Mouse (Mus musculus) erythroblast, embryonic 14.5 days (primary cell): ENCODE results near the gene Aftph. TPM values are rescaled to one million over a fixed set of nuclear protein-coding genes. Genes with fewer than 3 reads are reported as not detected.

Experiments used
- H3K27me3 ChIP-seq: 2 replicates; pipeline ENCODE4 v1.6.1; 2012; ENCODE audit warnings: inconsistent platforms; ENCODE audit not compliant: control insufficient read depth
- H3K36me3 ChIP-seq: 2 replicates; pipeline ENCODE4 v1.6.1; 2012; ENCODE audit warnings: mild to moderate bottlenecking, inconsistent platforms; ENCODE audit not compliant: control insufficient read depth
- H3K4me1 ChIP-seq: 2 replicates; pipeline ENCODE4 v1.6.1; 2012; ENCODE audit warnings: inconsistent platforms; ENCODE audit not compliant: control insufficient read depth
- H3K4me3 ChIP-seq: replicated peaks from 2 replicates; pipeline ENCODE3; 2012; ENCODE audit warnings: moderate library complexity, mild to moderate bottlenecking, inconsistent platforms
- H3K9me3 ChIP-seq: 2 replicates; pipeline ENCODE4 v1.6.1; 2012; ENCODE audit warnings: low read length, inconsistent platforms, mixed read lengths; ENCODE audit not compliant: control insufficient read depth
- GATA1 ChIP-seq: IDR thresholded peaks from 2 replicates; pipeline ENCODE4 v1.6.1; 2012; ENCODE audit warnings: low read length, inconsistent platforms, mixed read lengths
- TAL1 ChIP-seq: IDR thresholded peaks from 3 replicates; pipeline ENCODE4 v1.6.1; 2012; ENCODE audit warnings: low read length, inconsistent platforms, mixed read lengths
- polyA plus RNA-seq: library from polyadenylated mRNA; stranded (reverse); fragments of >175 nt; gene quantifications from 2 replicates; pipeline ENCODE4 v1.2.3, GENCODE M21; 2012

The Aftph gene
- polyA plus RNA-seq, 1 experiment: 1.3 TPM

DNA sequence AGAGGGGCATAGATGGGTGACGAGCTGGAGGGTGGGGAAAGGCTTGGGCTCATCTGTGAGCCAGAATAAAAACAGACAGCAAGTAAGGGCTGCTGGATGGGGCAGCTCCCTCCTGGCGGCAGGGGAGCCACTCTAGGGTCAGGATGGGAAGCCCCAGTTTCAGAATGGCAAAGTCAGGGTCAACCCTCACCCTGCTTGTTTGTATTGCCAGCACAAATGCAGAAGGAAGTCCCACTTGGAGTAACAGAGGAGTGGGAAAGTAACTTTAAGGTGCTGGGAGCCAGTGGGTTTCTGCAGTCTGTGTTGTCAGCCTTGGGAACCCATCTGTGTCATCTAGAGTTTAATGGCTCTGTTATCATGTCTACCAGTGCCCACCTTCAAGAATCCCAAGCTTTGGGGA, 62.0 kb downstream of the Aftph start:
- Histone ChIP-seq H3K27me3 (no peaks in the 10 kb centered on the region; the same call in 1 of the 2 replicates), H3K4me3 (no peak overlapping the region), H3K9me3 (no peaks in the 10 kb centered on the region), H3K36me3 (peaks cover under 1% of the 10 kb centered on the region), H3K4me1 (no peaks in the 10 kb centered on the region)
- TF ChIP-seq GATA1 (no peak), TAL1 (no peak)

DNA sequence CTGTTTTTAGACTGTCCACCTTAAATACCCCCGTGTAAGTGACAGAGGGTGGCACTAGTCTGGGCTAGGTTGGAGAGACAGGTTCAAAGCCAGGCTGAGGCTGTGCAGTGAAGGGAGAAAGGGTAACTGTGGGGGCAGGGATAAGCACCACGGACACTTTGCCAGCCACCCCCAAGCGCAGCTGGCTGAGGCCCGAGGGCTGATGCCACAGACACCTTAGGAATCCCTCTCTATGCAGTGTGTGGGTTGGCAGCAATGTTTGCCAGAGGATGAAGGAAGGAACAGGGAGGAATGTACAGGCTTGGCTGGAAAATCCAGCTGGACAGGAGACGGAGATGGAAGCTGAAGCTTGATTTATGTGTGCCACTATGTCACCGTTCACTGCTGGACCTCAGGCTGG, 68.9 kb downstream of the Aftph start:
- H3K27me3 ChIP-seq: no peaks in the 10 kb centered on the region; the same call in 1 of the 2 replicates
- TF ChIP-seq GATA1 (no peak), TAL1 (no peak)
- H3K9me3 ChIP-seq: no peaks in the 10 kb centered on the region
- no peak overlapping the region for H3K4me3 ChIP-seq
- no peaks in the 10 kb centered on the region for H3K4me1 ChIP-seq
- H3K36me3 ChIP-seq: no peaks in the 10 kb centered on the region

GRCm38 (mm10) chr11:20671789-20672392, 69.5 kb downstream of the Aftph start:
- TF ChIP-seq GATA1 (no peak), TAL1 (no peak)
- Histone ChIP-seq H3K36me3 (no peaks in the 10 kb centered on the region), H3K27me3 (no peaks in the 10 kb centered on the region; the same call in 1 of the 2 replicates), H3K9me3 (no peaks in the 10 kb centered on the region), H3K4me1 (no peaks in the 10 kb centered on the region), H3K4me3 (no peak overlapping the region)

DNA sequence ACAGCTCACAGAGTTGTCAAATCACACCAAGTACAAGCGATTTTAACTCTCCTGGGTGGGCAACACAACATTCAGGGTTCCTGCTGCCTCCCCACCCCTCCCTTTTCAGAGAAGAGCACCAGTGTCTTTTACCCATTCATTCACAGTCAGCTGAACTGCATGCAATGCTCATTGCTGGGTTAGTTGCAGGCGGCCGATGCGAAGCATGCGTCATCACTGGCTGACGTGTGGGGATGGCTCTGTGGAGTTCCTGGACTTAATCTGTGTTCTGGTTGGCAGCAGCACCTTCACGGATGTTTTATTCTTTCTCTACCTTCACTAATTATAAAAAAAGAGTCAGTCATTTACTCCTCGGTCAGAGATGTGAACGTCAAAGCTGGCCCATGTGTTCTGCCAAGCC, 76.5 kb downstream of the Aftph start:
- no peaks in the 10 kb centered on the region for H3K36me3 ChIP-seq
- peaks cover 6% of the 10 kb centered on the region for H3K4me1 ChIP-seq
- no peaks in the 10 kb centered on the region for H3K9me3 ChIP-seq
- TF ChIP-seq TAL1 (no peak), GATA1 (no peak)
- H3K4me3 ChIP-seq: no peak overlapping the region
- no peaks in the 10 kb centered on the region for H3K27me3 ChIP-seq

- no peak for TF ChIP-seq GATA1
- no peak for TF ChIP-seq TAL1
Observed at GRCm38 (mm10) chr11:20663580-20664198, 77.7 kb downstream of the Aftph start.

GRCm38 (mm10) chr11:20662811-20663210, 78.6 kb downstream of the Aftph start:
- Histone ChIP-seq H3K36me3 (no peaks in the 10 kb centered on the region), H3K4me3 (no peak overlapping the region), H3K4me1 (peaks cover 6% of the 10 kb centered on the region), H3K27me3 (no peaks in the 10 kb centered on the region; the same call in 1 of the 2 replicates), H3K9me3 (no peaks in the 10 kb centered on the region)
- TF ChIP-seq TAL1 (no peak), GATA1 (no peak)

More at GRCm38 (mm10) chr11:20663580-20664198, 77.7 kb downstream of the Aftph start:
- Histone ChIP-seq H3K27me3 (no peaks in the 10 kb centered on the region), H3K4me1 (peaks cover 6% of the 10 kb centered on the region), H3K4me3 (no peak overlapping the region), H3K9me3 (no peaks in the 10 kb centered on the region), H3K36me3 (no peaks in the 10 kb centered on the region)

DNA sequence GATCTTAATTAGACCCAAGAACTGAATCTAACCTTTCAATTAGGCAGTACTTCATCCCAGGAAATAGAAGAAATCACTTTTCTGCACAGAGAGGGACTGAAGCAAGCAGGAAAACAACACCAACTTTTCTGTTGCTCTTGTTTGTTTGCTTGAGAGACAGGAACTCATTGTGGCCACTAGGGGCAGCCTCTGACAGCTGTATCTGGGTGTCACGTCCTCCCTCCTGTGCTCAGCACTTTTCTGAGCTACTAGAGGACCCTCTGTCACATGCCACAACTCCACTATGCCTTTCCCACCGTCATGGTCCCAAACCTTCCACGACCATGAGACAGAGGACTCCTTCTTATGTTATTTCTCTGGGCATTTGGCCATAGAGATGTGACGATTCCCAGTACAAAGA, 79.7 kb downstream of the Aftph start:
- H3K4me3 ChIP-seq: no peak overlapping the region
- H3K4me1 ChIP-seq: peaks cover 8% of the 10 kb centered on the region
- no peaks in the 10 kb centered on the region for H3K36me3 ChIP-seq
- peaks cover 2% of the 10 kb centered on the region for H3K27me3 ChIP-seq
- no peak for TF ChIP-seq GATA1
- TF ChIP-seq TAL1: no peak
- no peaks in the 10 kb centered on the region for H3K9me3 ChIP-seq

DNA sequence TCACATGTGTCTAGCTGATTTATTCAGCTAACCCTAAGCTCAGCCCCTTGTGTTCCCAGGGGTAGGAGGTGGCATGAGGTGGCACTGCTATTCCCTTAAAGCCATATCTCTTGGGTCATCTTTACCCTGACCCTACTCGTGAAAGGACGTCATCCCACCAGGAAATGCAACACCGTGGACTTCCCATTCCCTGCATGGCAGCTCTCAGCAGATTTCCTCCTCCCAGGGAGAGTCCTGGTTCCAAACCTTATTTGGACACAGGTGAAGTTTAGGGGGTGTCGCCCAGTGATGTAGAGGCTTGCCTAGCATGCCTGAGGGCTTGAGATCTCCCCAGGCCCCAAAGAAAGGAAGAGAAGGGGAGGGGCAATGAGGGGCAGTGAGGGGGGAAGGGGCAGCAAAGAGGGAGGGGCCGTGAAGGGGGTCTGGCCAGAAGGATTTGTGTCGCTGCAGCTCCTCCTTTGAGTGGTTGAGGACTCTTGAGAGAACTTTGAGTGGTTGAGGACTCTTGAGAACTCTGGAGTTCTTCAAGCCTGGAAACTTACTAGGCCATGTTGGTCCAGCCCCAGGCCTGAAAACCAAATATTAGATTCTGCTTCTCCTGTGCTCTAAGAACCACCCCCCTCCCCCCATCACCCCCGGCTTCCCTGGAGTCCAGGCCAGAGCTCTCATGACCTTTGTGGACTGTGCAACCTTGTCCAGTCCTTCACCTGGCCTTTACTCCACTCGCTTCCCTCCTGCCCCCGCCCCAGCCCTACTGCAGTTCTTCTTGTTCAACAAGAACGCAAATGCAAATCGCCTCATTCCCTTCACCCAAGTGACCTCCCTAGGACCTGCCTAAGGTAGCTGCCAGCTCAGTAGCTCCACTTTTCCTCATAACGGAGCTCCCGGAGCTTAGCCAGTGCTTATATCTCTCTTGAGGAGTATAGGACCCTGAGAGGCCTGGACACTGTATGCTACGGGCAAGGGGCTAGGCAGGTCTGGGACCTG, 81.0 kb downstream of the Aftph start:
- Histone ChIP-seq H3K36me3 (no peaks in the 10 kb centered on the region), H3K27me3 (peaks cover 4% of the 10 kb centered on the region), H3K4me1 (peaks cover 14% of the 10 kb centered on the region), H3K4me3 (no peak overlapping the region), H3K9me3 (no peaks in the 10 kb centered on the region)
- TF ChIP-seq GATA1: no peak
- no peak for TF ChIP-seq TAL1

GRCm38 (mm10) chr11:20659094-20659493, 82.3 kb downstream of the Aftph start:
- Histone ChIP-seq H3K36me3 (peaks cover 10% of the 10 kb centered on the region), H3K4me1 (peaks cover 21% of the 10 kb centered on the region), H3K27me3 (peaks cover 4% of the 10 kb centered on the region), H3K9me3 (no peaks in the 10 kb centered on the region), H3K4me3 (no peak overlapping the region)
- TF ChIP-seq GATA1 (no peak), TAL1 (no peak)
